Mouse (Mus musculus): ENCODE measurements around the gene Gnao1.

The Gnao1 gene

DNA sequence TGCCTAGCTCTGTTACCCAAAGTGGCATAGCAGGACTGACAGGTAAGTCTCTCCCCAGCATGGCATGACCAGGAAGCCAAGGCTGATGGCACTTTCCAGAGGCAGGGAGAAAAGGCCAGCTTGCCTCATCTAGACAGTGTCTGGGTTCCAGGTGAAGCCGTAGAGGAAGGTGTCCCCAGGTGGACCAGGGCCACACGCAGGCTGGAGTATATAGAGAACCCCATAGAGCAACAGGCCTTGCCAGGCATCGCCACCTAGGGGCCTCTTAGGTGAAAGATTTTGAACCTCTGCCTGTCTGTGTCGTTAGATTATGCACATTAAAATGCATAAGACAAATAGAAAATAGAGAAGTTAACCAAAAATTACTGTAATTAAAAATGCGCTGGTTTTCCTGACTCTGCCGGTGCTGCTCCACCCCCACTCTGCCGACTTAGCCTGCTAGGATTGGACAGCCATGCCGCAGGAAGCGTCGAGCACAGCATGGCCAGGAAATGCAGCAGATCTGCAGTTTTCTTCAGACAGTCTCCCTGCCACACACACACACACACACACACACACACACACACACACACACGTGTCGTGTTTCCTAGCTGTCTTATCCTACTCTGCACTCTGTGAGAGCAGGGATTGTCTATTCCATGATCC lies 34.2 kb downstream of the Gnao1 start:
- DNase-seq (ENCODE audit: low spot score): peak; percentile 22

DNA sequence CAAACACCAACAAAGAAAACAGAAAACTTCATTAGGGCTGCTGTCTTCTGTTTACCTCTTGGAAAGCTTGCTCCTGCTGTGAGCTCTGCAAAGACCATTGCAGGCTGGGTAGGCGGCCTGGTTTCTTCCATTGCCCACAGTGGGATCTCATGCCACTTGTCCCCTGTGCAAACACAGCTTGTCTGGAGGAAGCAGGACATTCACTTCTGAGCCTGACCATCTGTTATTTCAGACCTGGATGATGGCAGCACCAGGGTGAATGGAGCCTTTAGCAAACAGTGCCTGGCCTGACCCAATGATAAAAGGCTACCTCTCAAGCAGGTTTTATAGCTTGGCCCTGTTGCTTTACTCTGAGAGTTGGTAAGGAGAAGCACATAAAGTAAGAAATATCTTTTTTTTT lies 35.4 kb downstream of the Gnao1 start:
- no peak for DNase-seq (ENCODE audit: low spot score)

DNA sequence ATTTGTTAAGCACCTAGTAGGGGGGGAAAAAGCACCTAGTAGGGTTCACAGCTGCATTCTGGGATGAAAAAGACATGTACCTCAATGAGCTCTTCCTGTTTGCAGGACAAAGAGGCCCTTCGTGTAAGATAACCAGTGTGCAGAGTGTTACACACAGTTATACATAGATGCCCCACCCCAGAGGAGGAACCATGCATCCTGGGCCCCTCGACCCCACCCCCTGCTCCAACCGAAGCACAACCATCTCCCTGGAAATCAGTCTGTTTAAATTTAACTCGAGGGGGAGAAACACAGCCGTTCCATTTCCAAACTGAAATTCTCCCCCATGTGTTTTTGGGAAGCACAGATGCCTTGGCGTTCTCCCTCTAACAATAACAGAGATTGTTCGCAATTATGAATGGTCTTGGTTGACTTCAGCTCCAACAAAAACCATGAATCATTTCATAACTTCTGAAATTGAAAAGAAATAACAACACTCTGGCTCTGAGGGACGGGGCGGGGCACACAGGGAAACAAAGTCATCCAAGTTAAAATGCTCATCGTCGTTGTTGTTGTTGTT lies 42.4 kb downstream of the Gnao1 start:
- no peak for DNase-seq (ENCODE audit: low spot score)

DNA sequence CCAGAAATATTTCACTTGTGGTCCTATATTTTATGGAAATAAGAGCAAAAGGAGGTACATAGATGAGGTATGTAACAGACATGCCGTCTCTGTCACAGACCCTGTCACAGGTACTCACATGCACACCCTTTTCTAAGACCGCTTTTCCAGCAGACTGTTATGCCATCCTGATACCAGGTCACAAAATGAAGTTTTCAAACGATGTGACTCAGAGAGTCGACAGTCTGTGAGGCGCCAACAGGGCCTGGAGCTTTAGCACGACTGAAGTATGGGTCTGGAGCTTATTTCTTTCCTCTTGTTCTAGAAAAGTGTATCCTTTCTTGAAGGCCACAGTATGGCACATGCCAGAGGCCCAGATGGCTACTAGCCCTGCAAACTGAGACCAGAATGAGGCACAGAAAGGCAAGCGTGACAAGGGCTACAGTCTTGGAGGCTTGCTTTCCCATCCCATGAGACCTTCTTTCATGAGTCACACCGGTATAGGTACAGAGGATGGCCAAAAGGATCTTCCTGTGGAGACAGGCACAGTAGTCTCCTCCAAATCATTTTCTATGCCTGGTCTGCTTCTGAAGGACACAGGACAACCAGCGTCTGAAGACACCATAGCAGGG lies 43.2 kb downstream of the Gnao1 start:
- DNase-seq (ENCODE audit: low spot score): no peak

DNA sequence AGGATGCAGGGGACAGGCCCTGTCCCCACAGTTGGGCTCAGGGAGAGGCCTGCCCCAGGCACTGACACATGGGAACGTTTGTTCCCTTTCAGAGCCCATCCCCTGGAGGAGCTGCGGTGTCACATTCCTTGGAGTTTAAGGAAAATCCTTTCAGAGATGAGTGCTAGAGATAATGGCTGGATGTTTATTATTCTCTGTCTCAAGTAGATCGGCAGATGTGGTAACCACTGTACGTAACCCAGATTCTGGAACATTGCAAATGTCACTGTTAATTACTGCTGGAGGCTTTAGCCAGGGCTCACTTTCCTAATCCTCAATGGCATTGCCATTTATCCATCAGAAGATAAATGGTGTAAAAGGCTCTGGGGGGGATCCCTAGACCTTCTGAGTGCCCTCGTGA lies 44.9 kb downstream of the Gnao1 start:
- peak; percentile 34 for DNase-seq (ENCODE audit: low spot score)

DNA sequence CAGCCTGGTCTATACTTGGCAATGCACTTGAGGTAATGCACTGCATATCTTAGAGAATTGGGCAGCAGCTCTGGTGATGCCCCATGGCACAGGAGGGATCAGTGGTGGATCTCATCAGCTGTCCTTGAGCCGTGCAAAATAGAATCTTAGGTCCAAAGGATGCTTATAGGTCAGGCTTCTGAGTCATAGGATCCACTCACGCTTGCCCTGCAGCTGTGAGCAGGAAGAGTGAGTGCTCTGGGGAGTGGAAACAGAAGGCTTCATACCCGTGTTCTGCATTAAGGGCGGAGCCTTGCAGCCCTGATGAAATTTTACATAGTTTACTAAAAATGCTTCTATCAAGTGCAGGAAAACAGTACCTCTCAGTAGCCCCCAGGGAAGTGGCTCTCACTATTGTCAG lies 45.5 kb downstream of the Gnao1 start:
- DNase-seq (ENCODE audit: low spot score): no peak

DNA sequence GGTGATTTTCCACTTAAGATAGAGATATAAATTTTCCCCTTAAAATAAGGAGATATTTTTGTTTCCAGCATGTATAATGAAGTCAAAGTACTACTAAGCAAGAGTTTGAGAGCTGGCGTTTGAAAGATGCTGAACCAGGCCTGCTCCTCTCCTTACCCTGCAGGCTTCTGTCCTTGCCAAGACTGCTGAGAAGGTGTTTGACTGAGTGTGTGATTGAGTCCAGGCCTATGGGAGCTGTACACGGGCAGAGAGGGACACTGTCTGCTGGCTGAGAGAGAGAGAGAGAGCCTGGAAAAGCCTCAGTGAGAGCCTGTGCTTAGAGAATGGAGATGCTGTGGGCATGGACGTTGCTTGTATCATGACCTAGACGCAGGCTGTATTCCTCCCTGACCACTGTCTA lies 47.4 kb downstream of the Gnao1 start:
- DNase-seq (ENCODE audit: low spot score): no peak

DNA sequence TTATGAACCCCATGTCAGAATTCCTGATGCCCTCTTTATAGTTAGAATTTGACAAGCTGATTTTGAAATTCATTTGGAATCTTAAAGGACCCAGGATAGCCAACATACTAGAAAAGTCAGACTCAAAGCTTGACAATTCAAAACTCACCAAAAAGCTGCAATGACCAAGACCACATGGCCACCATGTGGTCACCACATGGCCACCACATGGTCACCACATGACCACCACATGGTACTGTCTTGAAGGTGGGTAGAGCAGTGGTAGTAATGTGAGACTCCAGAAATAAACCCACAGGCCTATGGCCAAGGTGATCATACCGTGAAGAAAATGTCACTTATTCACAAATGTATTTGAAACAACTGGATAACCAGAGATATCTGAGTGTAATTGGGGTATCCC lies 48.5 kb downstream of the Gnao1 start:
- no peak for DNase-seq (ENCODE audit: low spot score)

DNA sequence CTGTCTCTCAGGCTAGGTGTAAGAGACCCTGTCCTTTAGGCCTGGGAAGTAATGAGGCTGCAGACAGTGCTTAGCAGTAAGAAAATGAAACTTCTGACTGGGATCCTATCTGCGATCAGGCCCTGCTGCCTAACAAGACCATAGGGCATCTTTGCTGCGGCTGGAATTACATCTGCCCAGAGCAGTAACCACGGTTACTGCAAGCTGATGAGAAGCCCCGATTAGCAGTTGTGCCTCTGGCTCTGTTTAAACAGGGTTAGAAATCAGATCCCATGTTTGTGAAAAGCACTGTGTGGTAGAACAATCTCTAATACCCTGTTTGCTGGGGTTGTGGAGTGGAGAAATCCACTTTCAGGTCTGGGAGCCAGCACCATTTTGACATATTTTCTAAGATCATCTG lies 50.3 kb downstream of the Gnao1 start:
- DNase-seq (ENCODE audit: low spot score): peak; percentile 58

DNA sequence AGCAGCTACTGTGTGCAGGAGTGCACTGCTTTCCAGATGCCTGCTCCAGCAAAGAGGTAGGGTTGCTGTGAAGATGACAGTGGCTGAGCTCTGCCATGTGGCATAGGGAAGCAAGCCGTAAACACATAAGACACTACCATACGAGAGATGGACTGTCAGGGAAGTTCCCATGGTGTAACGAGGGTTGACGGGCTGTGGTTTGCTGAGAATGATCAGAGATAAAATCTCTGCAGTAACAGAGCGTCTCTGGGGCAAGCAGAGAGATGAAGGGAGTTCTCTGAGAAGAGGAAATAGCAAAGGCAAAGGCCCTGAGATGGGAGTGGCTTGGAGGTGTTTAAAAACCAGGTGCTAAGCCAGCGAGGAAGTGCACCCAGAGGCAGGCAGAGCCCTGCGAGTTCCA lies 54.3 kb downstream of the Gnao1 start:
- DNase-seq (ENCODE audit: low spot score): no peak

DNA sequence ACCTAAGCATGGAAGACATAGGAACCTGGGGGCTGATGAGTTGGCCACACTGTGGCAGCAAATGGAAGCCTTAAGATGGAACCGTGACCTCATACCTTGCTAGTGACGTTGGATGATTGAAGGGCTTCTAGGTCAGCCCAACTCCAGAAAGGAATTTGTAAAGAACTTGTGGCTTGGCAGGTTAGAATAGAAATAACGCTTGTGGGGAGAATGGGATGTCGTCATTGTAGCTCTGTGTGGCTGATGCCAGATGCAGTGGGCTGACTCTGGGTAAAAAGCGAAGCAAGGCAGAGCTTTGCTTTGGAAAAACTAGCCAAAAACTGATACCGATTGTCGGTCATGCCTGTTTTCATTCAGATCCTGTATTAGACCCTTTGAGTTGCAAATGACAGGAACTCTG lies 56.5 kb downstream of the Gnao1 start:
- DNase-seq (ENCODE audit: low spot score): no peak

DNA sequence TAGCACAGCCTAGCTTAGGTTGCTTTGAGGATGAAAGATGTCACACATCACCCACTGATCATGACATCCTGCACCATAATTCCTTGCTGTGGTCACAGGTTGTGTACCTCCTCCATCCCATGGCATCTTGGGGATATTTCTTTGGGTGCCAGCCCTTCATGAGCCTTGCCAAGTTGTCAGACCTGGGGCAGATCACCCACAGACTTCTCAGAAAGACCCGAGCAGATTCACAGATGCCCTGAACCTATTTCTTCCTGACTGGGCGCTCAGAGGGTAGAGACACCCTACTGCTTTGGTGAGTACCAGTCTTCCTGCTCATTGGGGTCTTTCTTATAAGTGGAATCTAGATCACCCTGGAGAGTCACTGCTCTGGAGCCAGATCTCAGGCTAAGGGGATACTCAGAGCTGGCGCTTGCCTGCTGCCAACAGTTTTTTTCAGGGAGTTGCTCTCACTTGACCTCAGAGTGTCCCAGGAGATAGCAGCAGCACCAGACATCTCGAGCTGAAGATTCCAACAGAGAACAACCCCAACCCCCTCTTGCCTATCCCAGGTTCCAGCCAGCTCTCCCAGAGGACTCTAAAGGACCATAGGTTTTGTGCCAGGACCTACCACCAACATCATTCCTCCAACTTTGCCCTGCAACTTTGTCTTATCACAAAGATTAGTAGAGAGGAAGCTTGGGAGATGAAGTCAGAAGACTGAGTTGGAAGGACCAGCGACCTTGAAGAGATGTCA lies 58.9 kb downstream of the Gnao1 start:
- no peak for DNase-seq (ENCODE audit: low spot score)

DNA sequence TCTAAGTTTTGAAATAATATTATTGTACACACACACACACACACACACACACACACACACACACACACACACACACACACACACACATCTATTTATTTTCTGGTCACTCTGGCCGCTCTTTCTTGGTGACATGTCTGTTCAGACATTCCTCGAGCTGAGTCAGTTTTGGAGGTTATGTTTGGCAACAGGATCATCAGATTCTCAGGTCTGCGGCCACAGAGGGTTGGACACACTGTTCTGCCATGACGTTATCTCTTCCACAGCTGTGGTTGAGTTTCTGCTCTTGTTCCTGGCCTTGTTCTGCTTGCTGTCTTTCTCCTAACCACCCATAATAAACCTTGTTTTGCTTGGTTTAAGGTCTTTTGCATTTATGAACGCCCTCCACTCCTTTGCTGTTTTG lies 61.5 kb downstream of the Gnao1 start:
- no peak for DNase-seq (ENCODE audit: low spot score)

DNA sequence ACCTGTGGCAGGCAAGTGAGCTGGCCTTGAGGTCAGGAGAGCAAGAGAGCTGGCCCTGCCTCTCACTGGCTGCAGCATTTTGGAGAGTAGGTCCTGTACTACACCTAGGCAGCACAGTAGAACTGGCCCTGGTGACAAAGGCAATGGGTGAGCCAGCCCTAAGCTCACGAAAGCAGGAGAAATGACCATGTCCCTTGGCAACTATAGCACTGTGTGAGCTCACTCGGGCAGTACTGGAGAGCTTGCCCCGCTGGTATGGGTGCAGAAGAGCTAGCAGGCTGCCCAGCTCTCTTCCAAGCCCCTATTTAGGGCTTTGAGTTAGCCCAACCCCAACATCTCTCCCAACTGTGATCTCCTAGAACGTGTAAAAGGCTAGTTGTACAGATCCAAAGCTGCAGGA lies 68.6 kb downstream of the Gnao1 start:
- DNase-seq (ENCODE audit: low spot score): no peak

DNA sequence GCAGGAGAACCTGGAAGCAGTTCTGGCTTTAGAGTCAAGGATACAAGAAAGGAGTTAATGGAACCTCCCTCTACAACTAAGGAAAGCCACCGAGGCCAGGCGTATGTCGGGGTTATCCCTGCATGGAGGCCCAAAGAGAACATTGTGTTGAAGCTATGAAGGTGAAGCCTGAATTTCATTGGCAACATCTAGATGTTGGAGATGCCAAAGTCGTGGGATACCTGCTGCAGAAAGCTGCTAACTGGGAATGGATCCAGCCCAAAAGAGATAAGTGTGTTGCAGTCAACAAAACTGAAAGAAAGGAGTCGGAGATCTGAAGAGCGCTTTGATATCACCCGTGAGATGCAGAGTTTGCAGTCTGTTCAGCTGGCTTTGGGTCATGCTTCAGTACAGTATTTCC lies 70.2 kb downstream of the Gnao1 start:
- no peak for DNase-seq (ENCODE audit: low spot score)

DNA sequence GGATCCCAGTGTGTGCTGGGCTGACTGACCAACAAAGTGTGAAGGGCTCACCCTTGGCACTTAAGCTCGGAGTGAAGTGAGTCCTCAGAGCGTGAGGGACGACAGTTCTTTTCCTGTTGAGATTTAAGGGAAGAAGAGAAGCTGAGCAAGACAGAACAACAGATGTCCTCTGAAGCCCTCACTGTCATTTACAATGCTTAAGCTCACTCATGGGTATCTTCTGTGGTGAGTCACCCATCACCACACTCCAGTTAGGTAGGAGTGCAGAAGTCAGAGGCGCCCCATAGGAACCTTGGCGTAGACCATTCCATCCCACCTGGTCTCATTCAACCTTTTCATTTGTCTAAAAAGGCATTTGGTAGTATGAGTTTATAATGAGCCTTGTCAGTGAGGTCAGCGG lies 71.6 kb downstream of the Gnao1 start:
- no peak for DNase-seq (ENCODE audit: low spot score)

DNA sequence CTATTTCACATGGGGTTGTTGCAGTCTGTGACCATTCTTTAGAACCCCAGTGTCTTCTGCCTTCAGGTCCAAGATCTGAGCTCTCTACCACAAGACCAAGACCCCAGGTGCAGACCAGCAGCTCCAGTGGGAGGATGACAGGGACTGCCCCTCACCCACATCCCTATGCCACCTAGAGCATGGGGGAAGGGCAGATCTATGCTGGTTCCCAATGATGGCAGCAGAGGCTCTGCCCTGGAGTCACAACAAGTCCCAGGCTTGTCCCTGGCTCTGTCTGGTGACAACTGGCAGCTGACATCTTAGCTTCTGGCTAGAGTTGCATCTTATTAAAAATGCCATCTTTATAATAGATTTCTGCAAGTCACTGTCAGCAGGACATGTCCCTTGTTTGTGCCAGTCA lies 73.5 kb downstream of the Gnao1 start:
- DNase-seq (ENCODE audit: low spot score): no peak

DNA sequence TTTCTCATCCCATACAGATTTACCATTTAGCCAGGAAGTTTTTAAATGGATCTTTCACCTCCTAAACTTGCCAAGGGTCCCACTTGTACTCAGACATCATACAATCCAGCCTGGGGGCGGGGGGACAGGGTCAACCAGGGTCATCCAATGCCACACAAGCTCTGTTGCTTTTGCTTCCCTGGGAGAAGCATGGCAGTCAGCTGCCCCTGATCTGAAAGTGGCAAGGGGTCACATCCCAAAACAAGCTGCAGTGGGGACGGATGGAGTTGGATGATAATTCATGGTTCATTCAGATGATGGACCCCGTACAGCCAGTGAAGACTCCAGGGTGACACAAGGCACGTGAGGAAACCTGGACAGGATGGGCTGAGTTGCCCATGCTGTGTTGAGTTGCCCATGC lies 74.0 kb downstream of the Gnao1 start:
- DNase-seq (ENCODE audit: low spot score): no peak

DNA sequence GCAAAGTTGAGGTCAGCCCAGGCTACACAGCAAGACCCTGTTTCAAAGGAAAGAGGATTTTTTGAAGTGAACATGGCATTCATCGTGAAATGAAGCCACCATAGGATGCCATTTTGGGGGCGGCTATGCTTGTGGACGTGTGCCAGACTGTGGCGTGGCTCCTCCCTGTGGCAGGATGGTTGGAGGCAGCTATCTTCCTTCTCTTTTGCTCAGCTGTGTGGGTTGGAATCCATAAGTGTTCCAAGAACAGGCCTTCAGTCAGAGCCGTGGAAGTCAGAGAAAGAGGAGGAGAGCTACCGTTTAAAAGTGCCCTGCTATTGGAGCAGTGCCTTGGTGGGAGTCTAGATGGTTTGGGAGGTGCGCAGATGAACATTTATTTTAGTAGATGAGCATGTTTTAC lies 74.5 kb downstream of the Gnao1 start:
- DNase-seq (ENCODE audit: low spot score): no peak

DNA sequence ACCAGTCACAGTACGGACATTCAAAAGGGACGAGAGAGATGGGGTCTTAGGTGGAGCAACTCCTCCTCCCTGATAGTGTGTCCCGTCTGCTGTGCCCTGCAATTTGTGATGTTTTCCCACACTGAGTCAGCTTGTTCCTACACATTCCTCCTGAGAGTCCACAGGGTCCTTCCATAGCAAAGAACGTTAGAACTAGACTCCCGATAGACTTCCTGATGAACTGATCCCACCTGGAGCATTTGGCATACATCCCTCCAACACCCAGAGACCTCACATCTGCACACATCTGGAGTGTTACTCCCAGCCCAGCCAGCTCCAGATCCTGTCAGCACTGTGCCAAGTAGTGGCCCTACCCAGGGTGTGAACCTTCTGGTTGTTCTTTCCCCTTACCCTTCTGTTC lies 76.4 kb downstream of the Gnao1 start:
- DNase-seq (ENCODE audit: low spot score): no peak

DNA sequence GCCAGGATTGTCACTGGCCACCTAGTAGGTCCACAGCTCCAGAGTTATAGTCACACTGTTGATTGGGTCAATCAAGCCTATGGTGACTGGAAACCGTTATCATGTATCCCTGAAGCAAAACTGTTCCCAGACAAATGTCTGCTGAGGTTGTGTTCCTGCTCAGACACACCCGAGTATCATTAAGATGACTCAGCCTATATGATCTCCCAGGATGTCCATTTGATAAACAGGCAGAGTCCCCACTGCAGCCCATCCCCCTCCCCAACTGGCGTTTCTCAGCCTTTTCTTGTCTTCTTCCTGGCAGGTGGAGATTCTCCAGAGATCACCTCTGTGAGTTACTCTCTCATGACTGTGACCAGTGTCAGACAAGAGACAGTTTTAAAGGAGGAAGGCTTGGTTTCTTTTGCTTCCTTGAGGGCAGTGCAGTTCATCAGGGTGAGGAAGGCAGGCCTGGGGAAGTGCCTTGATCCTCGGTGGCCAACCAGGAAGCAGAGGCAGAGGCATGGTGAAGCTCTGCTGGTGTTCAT lies 78.4 kb downstream of the Gnao1 start:
- peak; percentile 45 for DNase-seq (ENCODE audit: low spot score)

DNA sequence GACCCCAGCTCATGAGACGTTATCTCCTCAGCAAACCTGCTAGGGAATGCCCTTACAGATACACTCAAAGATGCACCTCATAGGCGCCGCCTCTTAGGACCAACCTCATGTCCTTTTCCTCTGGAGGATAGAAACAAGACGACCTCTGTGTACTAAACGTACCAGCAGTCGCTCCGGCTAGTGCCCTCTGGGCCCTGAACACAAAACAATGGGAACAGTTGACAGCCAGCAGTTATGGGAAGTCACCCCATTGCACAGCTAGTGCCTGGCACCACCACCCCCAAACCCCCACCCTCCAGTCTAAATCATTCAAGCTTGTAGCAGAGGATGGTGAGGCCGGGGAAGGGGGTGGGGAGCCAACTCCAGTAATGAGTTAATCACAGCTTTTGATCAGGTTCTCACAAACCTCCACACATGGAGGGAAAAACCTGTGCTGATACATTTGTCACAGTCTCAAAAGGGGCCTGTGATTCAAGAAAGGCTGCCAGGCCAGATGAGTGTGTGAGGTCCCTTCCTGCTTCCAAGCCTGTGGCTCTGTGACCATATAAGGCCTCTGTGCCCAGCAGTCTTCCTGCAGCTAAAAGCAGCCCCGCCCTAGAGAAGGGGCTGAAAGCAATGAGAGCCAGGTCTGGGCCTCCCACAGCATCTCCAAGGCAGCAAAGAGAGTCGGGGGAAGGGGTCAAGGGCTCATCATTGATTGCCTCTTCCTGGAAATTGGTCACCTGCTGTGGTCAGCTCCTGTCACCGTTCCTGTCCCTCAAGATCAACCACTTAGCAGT lies 79.1 kb downstream of the Gnao1 start:
- DNase-seq (ENCODE audit: low spot score): peak; percentile 67

All from MN1 (cell line).